Mouse (Mus musculus) T-cell, adult 2 months (primary cell): ENCODE results near the gene Srgap2.
"Not testable (repeated sequence)": the region's sequence is repeated elsewhere in the genome, so short reads cannot be mapped to it uniquely, and the experiment has no call there.

Experiments
- DNase-seq: peaks from one replicate; pipeline ENCODE4 v3.0.0; 2022; ENCODE audit warnings: low spot score

The Srgap2 gene

DNA sequence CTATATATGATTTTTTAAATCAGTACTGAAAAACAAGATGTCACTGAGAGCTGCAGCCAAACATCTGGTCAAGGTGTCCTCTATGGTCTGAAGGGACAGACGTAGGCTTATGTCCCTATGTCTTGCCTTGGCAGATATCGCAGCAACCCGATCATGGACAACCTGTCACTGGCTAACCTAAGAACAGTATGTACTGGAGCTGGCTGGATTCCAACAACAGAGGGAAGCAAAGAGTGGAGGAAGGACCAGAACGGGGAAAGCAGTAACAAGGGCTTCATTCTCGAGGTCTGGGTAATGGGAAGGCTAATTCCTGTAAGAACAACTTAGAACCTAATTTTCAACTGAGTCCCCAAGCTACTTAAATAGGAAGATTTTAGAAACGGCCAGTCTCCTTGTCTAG lies 238.2 kb downstream of the Srgap2 start:
- no peak for DNase-seq

DNA sequence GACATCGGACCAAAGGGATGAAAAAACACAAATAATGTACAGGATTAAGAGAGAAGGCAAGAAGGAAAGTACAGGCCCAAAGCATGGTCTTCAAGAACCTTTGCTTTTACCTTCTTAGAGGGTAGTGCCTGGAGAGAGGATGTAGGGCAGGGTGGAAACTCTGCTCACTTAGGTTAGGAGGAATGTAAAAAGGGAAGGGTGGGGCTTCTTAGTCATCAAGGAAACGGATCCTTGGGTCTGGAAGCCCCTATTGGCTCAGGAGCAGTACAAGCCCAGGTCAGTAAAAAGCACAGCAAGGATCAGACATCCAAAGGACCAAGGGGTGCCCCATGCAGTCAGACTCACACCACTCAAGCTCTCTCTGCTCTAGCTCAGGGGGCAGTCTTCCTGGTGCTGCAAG lies 239.9 kb downstream of the Srgap2 start:
- no peak for DNase-seq

DNA sequence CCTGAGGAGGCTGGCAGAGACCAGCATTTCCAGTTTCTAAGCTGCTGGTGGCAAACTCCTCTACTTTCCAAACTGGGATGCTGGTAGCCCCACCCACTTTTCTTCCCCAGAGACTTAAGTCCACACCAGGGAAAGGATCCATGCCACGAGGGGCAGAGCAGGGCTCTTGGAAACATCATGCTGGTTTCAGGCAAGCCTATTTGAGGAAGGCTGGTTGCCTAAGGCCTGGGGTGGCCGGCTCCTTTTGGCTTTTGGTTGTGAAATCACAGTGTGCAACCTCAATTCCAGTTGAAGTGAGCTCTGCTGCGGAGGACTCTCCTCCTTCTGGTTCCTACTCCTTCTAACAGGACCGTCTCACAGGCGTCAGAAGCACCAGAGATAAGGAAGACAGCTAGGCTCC lies 240.3 kb downstream of the Srgap2 start:
- no peak for DNase-seq

DNA sequence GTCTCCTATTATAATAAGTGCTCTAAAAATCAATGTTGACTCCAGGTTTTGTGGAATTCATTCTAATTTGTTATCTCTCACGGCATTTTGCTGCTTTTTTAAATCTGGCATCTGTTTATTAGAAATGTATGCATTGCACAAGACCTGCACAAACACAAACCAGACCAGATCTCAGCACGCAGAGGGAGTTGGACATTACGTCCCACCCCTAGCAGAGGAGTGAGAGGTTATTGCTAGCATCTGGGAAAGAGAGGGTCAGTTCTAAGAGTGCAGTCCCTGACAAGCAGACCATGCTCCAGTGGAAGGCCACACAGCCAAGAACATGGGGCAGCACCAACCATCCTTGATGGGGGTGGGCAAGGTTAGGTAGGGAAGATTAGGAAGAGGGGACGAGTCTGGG lies 242.5 kb downstream of the Srgap2 start:
- no peak for DNase-seq

DNA sequence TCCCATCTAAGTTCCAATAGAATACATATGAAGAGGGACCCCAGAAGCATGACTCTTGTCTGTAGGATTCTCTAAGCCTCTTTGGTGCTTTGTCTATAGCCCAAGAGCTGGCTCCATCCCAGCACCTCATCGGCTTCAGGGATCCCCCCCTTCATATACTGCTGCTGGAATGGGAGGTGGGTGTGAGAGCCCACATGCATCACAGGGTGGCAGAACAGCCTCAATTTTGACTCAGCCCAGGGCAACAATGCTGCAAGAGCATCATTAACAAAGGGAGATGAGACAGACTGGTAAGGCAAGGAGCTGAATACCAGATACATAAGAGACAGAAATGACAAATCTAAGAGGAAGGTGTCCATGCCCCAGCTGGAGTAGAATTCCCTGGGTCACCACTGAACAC lies 243.0 kb downstream of the Srgap2 start:
- no peak for DNase-seq

DNA sequence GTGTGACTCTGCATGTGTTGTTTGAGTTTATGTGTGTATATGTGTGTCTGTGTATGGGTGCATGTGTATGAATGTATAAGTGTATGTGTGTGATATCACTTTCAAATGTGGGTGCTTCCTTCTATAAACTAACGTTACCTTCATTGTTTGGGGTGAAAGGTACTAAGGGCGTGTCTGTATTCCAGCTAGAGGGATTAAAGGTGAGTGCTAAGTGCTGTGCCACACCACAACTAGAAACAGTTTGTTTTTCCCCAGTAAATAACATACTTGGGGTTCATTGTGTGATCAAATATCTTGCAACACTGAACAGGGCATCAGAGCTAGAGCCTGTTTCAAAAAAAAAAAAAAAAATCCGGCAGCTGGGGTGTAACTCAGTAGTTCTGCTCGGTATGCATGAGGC lies 245.4 kb downstream of the Srgap2 start:
- no peak for DNase-seq

DNA sequence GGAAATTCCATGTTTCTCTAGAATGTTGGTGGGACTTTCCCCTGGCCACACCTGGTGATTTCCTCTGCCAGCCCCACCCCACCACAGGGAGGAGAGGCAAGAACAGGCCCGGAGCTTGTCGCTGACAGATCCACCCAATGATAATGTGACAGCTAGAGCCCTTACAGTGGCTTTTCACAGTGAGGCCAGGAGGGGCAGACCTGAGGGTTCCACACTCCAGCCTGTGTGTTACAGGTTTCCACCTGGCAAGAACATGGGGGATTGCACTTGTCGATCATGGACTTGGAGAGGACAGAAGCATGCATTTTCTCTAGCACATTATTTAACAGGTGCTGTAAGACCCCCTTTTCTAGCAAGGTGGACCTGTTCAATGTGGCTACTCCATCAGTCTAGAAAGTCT lies 246.9 kb downstream of the Srgap2 start:
- peak; percentile 64 for DNase-seq

DNA sequence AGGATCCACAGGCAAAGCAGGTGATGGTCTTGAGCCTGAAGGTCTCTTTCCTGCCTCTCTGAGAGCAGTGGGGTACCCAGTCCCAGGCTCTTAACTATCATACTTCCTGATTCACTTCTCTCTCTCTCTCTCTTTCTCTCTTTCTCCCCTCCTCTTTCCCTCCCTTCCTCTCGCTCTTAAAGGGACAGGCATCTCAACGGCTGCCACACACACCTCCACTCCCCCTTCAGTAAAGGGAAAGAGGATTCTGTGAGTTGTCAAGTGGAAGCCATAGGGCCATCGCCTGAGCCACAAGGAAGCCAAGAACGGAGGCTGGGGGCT lies 247.7 kb downstream of the Srgap2 start, which contains the start of gene Ikbke:
Gene Ikbke (minus strand): TSS at position 151 of the 321 bp plus-strand sequence.
- no peak for DNase-seq

DNA sequence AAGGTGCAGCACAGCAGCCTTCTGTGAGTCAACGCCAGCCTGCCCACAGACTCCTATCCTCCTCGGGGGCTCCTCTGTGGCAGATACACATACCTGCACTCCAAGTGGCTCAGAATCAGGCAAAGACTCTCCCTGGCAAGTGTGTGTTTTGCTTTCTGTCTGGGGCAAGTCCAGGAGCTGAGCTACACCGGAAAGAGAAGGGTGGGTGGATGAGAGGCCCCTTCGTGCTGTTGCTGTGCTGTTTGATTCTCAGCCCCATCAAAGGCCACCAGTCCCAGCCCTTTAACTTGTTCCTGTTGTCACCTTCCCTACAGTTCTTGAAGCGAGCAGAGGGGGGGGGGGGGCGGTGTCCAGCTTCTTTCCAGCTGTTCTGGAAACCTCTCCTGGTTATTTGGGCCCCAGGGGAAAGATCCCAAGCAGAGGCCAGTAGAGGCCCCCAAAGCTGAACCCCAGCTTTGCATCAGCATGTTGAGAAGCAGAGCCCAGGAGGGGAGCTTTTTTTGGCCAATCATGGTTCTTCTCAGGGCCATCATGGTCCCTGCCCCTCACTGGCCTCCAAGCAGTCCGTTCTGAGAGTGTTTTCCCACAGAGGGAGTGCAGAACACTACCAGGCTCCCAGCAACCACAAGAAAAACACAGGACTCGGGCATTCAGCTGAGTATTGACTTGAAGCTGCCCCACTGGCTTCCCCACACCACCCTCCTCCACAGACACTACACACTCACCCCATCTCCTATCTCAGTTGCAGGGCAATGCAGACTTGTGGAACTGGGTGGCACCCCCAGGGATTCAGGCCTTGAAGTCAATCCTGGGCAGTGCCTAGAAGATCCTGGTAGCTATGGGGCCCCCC lies 248.3 kb downstream of the Srgap2 start:
- DNase-seq: peak; percentile 65

DNA sequence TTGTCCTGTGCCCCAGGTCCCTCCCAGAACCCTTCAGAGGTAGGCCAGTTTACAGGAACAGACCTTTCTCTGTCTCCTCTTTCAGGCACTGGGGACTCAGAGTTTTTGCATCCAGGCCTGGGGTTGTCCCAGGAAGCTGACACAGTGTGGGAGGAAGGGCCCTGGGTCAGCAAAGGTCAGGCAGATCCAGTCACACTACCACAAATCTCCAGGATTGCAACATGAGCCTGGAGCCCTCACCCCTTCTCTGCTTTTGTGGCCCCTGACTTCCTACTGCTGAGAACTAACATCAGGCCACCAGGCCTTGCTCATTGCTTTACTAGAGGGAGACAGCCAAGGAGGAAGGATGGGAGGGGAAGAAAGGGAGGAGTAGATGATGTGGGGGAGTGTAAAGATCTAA lies 250.3 kb downstream of the Srgap2 start:
- DNase-seq: no peak

DNA sequence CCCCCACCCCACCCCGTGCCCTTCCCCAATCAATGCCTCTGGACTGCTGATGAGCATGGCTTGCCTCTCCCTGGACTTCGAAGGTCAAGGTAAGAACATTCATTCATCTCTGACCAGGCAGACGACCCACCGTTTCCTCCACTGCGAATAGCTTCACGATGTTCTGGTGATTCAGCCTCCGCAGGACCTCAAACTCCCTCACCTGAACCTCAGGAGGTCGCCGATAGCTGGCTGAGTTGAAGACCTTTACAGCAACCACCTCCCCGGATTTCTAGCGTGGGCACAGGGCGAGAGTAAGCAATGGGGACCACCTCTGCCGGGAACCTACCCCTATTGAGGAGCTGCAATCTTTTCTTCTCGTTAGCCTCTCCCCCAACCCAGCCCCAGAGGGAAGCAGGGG lies 251.6 kb downstream of the Srgap2 start:
- DNase-seq: no peak

DNA sequence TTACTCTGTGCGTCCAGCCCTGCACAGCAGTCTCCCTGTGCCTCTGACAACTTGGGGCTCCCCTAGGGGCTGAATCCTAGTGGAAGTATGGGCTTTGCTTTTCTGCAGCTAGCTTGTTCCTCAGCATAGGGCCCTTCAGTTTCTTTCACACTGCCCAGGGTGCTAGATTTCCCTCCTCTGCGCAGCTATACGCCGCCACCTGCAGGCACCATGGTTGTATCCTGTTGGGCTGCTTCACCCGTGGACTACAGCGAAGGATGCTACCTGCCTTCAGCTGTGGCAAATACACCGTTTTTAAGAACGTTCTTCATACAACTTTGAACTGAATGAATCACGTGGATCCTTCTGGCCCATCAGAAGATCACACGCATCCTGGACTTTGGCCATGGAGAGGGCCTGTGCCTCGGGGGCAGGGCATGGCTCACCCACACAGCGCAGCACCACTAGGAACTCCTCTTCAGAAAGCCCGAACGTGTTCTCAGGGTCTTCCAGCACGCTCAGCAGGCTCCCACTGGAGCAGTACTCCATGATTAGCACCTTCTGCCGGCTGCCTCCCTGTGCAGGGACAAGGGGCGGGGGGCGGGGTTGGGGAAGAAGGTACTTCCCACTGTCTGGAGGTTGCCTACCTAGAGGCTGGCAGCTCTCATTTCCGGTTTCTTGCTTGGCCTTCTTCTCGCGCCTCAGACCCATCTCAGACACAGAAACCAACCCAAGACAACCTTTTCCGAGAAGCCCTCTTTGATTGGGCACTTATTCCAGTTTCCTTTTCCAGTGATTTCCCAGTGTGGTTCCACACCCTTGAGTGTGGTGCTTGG lies 252.2 kb downstream of the Srgap2 start:
- no peak for DNase-seq

DNA sequence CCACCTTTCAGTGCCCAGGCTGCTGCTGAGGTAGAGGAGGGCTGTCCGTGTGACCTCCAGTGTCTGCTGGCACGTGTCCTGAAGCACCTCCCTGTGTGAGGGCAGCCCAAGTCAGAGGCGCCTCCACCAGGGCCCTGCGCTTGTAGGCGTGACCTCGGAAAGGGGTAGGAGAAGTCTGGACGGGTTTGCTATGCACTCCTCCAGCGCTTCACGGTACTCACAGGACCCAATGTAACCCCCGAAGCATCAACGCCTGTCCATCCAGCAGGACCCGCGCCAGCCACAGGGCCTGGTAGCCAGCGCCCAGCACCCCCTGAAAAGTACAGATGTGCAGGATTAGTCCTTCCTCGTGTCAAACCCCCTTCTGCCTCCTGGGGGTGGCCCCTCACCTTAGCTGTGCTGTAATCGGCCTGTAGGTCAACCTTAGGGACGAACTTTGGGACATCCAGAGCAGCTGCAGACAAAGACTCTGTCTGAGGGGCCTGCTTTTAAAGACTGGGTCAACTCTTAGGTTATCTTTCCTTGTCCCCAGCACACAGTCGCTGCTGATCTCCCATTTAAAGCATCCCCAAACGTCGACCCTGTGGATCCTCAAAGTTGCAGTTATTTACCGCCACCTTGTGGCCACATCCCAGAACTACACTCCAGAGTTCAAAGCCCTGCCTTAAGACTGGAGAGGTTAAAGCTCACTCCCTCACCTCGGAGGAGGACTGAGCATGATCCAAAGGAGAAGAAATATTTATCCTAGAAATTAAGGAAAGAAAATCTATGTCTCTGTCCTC lies 257.2 kb downstream of the Srgap2 start:
- peak; percentile 71 for DNase-seq

DNA sequence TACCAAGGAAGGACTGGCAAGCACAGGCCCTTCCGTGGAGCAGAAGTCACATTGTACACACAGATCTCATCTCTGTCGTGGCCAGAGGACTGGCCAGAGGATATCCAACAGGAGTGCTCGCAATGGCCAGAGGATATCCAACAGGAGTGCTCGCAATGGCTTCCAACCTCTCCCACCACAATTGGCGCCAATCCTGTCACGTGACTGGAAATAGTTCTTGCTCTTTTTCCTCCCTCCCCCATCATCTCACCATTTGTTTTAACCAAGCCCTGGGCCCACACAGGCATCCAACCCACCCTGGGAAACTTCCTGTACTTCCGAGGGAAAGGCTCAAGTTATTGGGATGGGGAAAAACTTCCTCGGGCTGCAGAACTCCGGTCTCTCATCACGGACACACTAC lies 258.4 kb downstream of the Srgap2 start:
- DNase-seq: no peak

DNA sequence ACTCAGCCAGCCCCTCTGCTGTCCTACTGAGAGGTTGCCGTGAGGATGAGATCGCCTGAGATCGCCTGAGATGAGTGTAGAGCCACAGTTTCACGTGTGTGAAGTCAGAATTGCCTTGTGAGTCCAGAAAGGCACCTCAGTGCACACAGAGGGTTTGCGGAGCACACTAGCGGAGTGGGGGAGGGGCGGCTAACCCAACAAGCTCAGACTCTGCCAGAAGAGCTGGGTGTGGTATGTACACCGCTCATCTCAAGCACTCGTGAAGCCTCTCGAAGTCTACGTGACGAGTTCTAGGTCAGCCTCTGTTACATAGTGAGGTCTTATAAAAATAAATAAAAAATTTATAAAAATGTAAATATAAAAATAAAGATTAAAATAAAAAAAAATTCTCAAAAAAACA lies 263.2 kb downstream of the Srgap2 start:
- DNase-seq: no peak

DNA sequence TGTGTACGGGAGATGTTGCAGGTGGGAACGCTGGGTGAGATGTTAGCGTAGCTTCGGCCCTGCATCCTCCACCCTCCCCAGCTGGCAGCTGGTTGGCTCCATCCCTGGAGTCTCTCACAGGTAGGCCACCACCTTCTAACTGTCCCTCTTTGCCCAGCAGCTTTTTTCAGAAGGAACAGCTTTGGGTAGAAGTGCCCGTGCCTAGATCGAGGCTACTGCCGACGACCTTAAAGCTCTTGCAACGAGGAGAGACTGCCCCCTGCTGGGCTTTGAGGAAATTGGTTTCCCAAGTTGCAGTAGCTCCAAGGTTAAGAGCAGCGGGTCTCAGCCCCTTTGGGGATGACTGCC lies 266.9 kb downstream of the Srgap2 start:
- peak; percentile 63 for DNase-seq

DNA sequence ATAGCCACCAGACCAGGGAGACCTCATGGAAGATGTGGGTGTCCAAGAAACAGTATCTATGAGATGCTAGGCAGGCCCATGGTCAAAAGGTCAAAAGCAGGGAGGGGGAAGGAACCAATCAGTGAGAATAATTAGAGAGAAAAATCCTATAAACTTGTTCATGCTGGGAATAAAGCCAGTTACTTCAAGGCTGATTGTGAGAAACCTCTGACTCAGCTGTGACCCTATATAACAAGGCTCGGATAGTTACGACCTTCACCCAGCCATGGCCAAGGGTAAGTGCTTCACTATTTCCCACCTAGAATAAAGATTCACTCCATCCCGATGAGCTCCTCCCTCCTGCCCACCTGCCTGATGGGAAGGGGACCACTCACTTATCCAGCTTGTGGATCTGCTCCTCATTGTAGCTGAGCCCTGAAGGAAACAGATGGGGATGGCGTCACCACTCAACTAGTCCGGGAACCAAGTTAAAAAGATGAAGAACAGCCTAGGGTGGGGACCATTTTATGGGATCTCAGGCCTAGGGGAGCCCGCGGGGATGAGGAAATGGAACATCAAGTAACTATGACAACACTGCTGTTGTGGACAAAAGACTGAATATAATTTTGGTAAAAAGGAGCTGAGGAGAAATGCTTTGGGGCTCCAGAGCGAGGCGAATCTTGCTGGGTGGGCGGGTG lies 267.4 kb downstream of the Srgap2 start:
- DNase-seq: no peak

DNA sequence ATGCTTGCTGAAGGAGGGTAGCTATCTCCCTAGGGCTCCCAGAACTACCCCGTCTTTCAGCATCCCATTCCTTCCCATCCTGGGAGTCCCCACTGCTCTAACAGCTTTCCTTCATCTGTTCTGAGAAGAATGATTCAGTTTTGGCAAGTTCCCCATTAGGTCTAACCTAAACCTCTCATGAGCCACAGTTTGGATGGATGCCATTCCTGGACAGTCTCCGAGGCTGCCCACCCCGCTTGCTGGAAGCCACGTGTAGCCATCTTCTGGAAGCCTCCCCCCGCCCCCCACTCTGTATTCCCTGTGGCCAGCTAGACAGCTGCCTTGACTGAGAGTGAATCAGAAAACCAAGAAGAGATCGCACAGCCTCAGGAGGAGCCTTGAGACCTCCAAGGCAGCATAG lies 269.9 kb downstream of the Srgap2 start:
- no peak for DNase-seq

DNA sequence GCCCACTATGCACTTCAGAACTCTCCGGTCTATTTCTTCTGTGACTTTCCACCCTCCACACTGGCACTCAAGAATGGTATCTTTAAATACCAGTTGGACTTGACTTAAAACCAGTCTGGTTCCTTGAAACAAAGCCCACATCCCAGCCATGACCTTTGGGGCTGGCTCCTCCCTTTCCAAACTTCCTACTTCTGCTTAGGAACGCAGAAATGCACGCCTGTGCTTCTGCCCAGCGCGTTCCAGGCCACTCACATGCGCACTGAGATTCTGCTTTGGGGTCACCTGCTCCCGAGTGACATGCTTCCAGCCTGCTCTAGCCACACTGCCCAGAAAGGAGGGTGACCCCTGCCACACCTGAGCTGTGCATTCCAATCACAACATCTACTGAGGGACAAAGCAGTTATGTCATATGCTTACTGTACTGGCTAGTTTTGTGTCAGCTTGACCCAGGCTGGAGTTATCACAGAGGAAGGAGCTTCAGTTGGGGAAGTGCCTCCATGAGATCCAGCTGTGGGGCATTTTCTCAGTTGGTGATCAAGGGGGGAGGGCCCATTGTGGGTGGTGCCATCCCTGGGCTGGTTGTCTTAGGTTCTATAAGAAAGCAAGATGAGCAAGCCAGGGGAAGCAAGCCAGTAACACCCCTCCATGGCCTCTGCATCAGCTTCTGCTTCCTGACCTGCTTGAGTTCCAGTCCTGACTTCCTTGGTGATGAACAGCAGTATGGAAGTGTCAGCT lies 274.5 kb downstream of the Srgap2 start:
- not testable (repeated sequence) for DNase-seq

DNA sequence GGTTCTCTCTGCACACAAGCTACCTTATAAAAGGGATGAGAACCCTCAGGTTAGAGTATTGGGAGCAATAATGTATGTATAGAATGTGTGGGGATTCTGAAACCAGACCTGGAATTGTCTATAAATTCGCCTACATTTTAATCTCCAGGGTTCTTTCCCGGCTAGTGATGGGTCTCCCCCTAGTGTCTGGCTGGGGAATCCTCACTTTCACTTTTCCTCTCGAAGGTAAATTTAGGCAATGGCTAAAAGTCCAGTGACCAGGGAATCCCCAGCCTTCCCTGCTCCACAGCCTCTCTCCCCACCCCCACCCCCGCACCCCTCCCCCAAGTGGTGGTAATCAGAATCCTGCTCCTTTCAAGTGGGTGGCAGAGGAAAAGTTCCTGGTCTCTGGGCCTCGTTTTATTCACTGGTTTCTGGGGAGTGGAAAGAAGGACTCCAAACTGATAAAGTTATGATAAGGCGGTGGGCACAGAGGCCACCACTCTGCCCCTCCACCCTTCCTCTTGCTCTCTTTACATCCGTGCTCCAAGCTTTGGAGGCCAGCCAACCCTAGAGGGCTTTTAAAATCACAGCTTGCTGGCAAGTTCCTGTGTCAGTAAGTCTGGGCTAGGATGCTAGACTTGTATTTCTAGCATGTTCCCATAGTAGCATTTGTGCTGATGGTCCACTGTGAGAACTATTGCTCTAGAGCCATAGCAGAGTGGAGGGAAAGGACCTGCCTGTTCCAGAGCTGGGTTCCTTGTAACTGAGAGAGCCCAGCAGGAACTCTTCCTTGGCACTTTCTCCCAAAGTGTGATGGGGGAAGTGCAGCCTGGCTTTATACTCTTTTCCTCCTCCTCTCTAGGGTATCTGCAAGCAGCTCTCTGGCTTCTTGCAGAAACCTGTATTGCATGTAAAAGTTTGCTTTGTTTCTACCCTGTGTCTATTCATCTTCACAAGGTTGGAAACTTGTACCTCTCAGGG lies 280.4 kb downstream of the Srgap2 start:
- peak; percentile 24 for DNase-seq
